ENCODE assay signal across 25 mouse cellular contexts in genomic region chr6:117706006-117706405, GRCm38 (mm10).
"Had no signal": no experiment of that assay in that cellular context is flagged by ENCODE, and none has a peak within 500 bp of the region (broad histone marks: within the 10 kb centered on the region; RNA-seq: fewer than 3 reads in every experiment).

No protein-coding gene starts in this region.

- H3K27me3 ChIP-seq: heart, embryonic 13.5 days; heart, embryonic 15.5 days; hindbrain, embryonic 12.5 days; limb, embryonic 12.5 days; liver, embryonic 13.5 days had no signal

- H3K9ac ChIP-seq: heart, embryonic 13.5 days; heart, embryonic 15.5 days; hindbrain, embryonic 12.5 days; hindbrain, embryonic 14.5 days; limb, embryonic 12.5 days; liver, embryonic 13.5 days had no signal

- H3K4me1 ChIP-seq: heart, embryonic 13.5 days; heart, embryonic 15.5 days; hindbrain, embryonic 12.5 days; liver, embryonic 13.5 days had no signal

- DNase-seq: gastrocnemius, postnatal 14 days; gastrocnemius, postnatal 36 days; heart, adult 18-20 months; heart, postnatal 14 days; heart, postnatal 4 days; kidney, adult 18-20 months; kidney, adult 8-10 months; kidney, postnatal 10 days; kidney, postnatal 4 days; layer of hippocampus, adult 9-11 months; layer of hippocampus, postnatal 36 days; left cerebral cortex, postnatal 4 days; liver; liver, embryonic 13.5 days had no signal

- H3K27ac ChIP-seq: heart, embryonic 10.5 days; heart, embryonic 13.5 days; heart, embryonic 15.5 days; hindbrain, embryonic 10.5 days; hindbrain, embryonic 12.5 days; hindbrain, embryonic 14.5 days; limb, embryonic 12.5 days; liver, embryonic 13.5 days had no signal

- ATAC-seq: forebrain, embryonic 16.5 days; hindbrain, embryonic 16.5 days; inflammation-experienced regulatory T-cells, adult 6 months had no signal

- H3K36me3 ChIP-seq: heart, embryonic 10.5 days; heart, embryonic 13.5 days; heart, embryonic 15.5 days; hindbrain, embryonic 10.5 days; hindbrain, embryonic 12.5 days; limb, embryonic 12.5 days; liver, embryonic 13.5 days had no signal

- H3K4me3 ChIP-seq: heart, embryonic 10.5 days; heart, embryonic 13.5 days; heart, embryonic 15.5 days; hindbrain, embryonic 10.5 days; hindbrain, embryonic 12.5 days; limb, embryonic 12.5 days; liver, embryonic 13.5 days had no signal

- H3K9me3 ChIP-seq: heart, embryonic 10.5 days; heart, embryonic 13.5 days; heart, embryonic 15.5 days; hindbrain, embryonic 10.5 days; hindbrain, embryonic 12.5 days; limb, embryonic 12.5 days; liver, embryonic 13.5 days had no signal

- H3K4me2 ChIP-seq: heart, embryonic 13.5 days; heart, embryonic 15.5 days; hindbrain, embryonic 12.5 days; hindbrain, embryonic 14.5 days; limb, embryonic 12.5 days; liver, embryonic 11.5 days; liver, embryonic 13.5 days had no signal
